Mouse (Mus musculus): ENCODE measurements around the gene Rufy1. TPM values are rescaled to one million over a fixed set of nuclear protein-coding genes. Genes with fewer than 3 reads are reported as not detected.

The Rufy1 gene
- total and polyA plus RNA-seq, 3 experiments = 17.8 to 18.4 TPM; not detected in 1

DNA sequence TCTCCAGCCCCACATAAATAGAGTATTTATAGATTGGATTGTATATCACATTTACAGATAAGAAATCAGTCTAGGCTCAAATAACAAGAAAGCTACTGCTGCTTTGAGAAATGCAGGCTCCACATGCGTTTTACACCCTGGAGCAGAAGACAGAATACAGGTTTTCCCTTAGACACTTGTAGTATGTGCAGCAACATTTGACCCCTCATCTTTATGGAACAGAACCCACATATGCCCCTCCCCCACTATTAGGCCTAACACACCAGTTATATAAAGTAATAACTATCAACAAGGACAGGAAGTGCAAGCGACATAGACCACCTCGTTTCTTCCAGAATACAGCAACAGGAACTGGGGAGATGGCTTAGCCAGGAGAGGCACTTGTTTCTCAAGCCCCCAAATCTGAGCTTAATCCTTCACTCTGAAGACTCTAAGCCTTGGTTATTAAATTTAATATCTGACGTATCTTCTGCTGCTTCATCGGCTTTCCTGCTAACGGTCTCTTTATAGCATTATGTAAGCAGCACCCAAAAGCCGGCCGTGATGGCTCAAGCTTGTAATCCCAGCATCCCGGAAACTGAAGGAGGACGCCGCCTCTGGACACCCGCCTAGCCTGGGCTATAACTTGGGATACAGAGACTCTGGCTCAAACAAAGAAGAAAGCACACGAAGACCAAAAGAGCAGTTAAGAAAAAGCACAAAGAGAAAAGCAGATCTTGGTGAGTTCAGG is 56.5 kb downstream of the Rufy1 start:
- Histone ChIP-seq H3K36me3 (ENCODE audit: control insufficient read depth in 1 of 2, insufficient read depth in 2 of 2, low read length in 2 of 2) (peaks cover 9 to 29% of the 10 kb centered on the region in 2 experiments), H3K27me3 (ENCODE audit: control insufficient read depth in 1 of 2, insufficient read depth in 2 of 2, low read length in 2 of 2) (no peaks in the 10 kb centered on the region), H3K79me2 (ENCODE audit: control insufficient read depth, insufficient read depth, low read length, poor library complexity) (peaks cover 22% of the 10 kb centered on the region), H3K27ac (ENCODE audit: control insufficient read depth, low read depth, low read length) (no peak overlapping the region), H3K4me1 (ENCODE audit: control insufficient read depth in 1 of 2, insufficient read depth in 2 of 2, low read length in 2 of 2) (peaks cover 11 to 25% of the 10 kb centered on the region in 2 experiments), H3K9me3 (replicated peaks; ENCODE audit: insufficient read depth, low read length) (no peaks in the 10 kb centered on the region), H3K4me3 (ENCODE audit: control insufficient read depth in 1 of 2, insufficient read depth in 1 of 2, low read depth in 2 of 2, low read length in 2 of 2) (no peak overlapping the region), H3K9ac (ENCODE audit: control insufficient read depth, low read depth, low read length, poor library complexity, severe bottlenecking) (no peak overlapping the region)
- TF ChIP-seq MAZ (IDR thresholded peaks at IDR 0.05; ENCODE audit: low read depth, low read length) (no peak), CHD1 (IDR thresholded peaks at IDR 0.05; ENCODE audit: low read depth, low read length) (no peak), JUND (IDR thresholded peaks at IDR 0.05; ENCODE audit: low read depth, low read length) (no peak)
- no peak for DNase-seq (ENCODE audit: low read depth, low spot score)

DNA sequence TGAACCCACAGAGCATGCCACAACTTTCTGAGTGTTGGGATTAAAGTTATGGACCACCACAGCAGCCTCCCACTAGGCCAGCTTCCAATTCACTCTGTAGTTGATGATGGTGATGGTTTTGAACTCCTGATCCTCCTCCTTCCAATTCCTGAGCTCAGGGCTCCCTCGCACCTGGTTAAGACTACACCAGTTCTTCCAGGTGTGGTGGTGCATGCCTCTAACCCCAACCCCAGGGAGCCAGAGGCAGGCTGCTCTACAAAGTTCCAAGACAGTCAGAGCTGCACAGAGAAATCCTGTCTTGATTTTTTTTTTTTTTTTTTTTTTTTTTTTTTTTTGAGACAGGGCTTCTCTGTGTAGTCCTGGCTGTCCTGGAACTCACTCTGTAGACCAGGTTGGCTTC is 57.3 kb downstream of the Rufy1 start:
- no peaks in the 10 kb centered on the region for H3K9me3 ChIP-seq (replicated peaks; ENCODE audit: insufficient read depth, low read length)
- peaks cover 14% of the 10 kb centered on the region for H3K79me2 ChIP-seq (ENCODE audit: control insufficient read depth, insufficient read depth, low read length, poor library complexity)
- H3K27me3 ChIP-seq (ENCODE audit: control insufficient read depth in 1 of 2, insufficient read depth in 2 of 2, low read length in 2 of 2) = no peaks in the 10 kb centered on the region
- H3K4me1 ChIP-seq (ENCODE audit: control insufficient read depth in 1 of 2, insufficient read depth in 2 of 2, low read length in 2 of 2) = peaks cover 14 to 30% of the 10 kb centered on the region in 2 experiments
- peaks cover 2 to 30% of the 10 kb centered on the region in 2 experiments for H3K36me3 ChIP-seq (ENCODE audit: control insufficient read depth in 1 of 2, insufficient read depth in 2 of 2, low read length in 2 of 2)
- H3K4me3 ChIP-seq (ENCODE audit: control insufficient read depth in 1 of 2, insufficient read depth in 1 of 2, low read depth in 2 of 2, low read length in 2 of 2) = no peak overlapping the region
- TF ChIP-seq TCF12 (IDR thresholded peaks at IDR 0.05; ENCODE audit: low read depth, low read length) = no peak
- no peak for TF ChIP-seq ELF1 (IDR thresholded peaks at IDR 0.05; ENCODE audit: low read depth, low read length)
- TF ChIP-seq UBTF (IDR thresholded peaks at IDR 0.05; ENCODE audit: borderline replicate concordance, insufficient read depth, low read depth, low read length) = no peak
- TF ChIP-seq GATA1 (IDR thresholded peaks at IDR 0.05; ENCODE audit: low read depth, low read length) = no peak
- no peak for TF ChIP-seq ZKSCAN1 (IDR thresholded peaks at IDR 0.05; ENCODE audit: low read depth, low read length)
- no peak for TF ChIP-seq MAZ (IDR thresholded peaks at IDR 0.05; ENCODE audit: low read depth, low read length)
- no peak for TF ChIP-seq CTCF (IDR thresholded peaks at IDR 0.05 in 2 of 3, conservative IDR thresholded peaks at IDR 0.05 in 1 of 3; ENCODE audit: control insufficient read depth in 1 of 3, insufficient read depth in 1 of 3, low read depth in 2 of 3, low read length in 3 of 3, poor library complexity in 1 of 3, severe bottlenecking in 1 of 3)
- no peak for TF ChIP-seq KAT2A (conservative IDR thresholded peaks at IDR 0.05; ENCODE audit: low read depth, low read length)
- TF ChIP-seq POLR2A (IDR thresholded peaks at IDR 0.05; ENCODE audit: control insufficient read depth in 1 of 2, insufficient read depth in 1 of 2, low read depth in 1 of 2, low read length in 2 of 2, poor library complexity in 1 of 2) = no peak
- no peak for TF ChIP-seq SMC3 (IDR thresholded peaks at IDR 0.05; ENCODE audit: low read depth, low read length)
- no peak for TF ChIP-seq E2F4 (IDR thresholded peaks at IDR 0.05; ENCODE audit: borderline replicate concordance, low read depth, low read length)
- TF ChIP-seq ZMIZ1 (IDR thresholded peaks at IDR 0.05; ENCODE audit: low read depth, low read length) = no peak
- TF ChIP-seq MYB (IDR thresholded peaks at IDR 0.05; ENCODE audit: low read depth, low read length) = no peak
- H3K9ac ChIP-seq (ENCODE audit: control insufficient read depth, low read depth, low read length, poor library complexity, severe bottlenecking) = no peak overlapping the region
- DNase-seq (ENCODE audit: low read depth, low spot score) = no peak
- H3K27ac ChIP-seq (ENCODE audit: control insufficient read depth, low read depth, low read length) = no peak overlapping the region
